Mouse (Mus musculus) lung, postnatal 0 days (tissue): Measurements from ENCODE around the gene Bglap3.

Experiments
- CTCF ChIP-seq: IDR thresholded peaks from 2 replicates; pipeline ENCODE4 v1.5.1; 2016; ENCODE audit warnings: antibody characterized with exemption, mild to moderate bottlenecking
- EP300 ChIP-seq: IDR thresholded peaks from 2 replicates; pipeline ENCODE4 v1.6.1; 2016; ENCODE audit warnings: antibody characterized with exemption, mild to moderate bottlenecking, control low read depth

GRCm38 (mm10) chr3:88337367-88338020 lies 35.0 kb downstream of the Bglap3 start:
- TF ChIP-seq CTCF: no peak
- no peak for TF ChIP-seq EP300
